Mouse (Mus musculus) R1 (cell line): Measurements from ENCODE around the gene Acap2.
A peak's percentile ranks its signal among the peaks of the same experiment; 100 is the strongest.

Source experiments
- DNase-seq: peaks from one replicate; pipeline ENCODE4 v3.0.0-alpha.2; 2018; ENCODE audit warnings: low read depth, low spot score

Acap2 gene

DNA sequence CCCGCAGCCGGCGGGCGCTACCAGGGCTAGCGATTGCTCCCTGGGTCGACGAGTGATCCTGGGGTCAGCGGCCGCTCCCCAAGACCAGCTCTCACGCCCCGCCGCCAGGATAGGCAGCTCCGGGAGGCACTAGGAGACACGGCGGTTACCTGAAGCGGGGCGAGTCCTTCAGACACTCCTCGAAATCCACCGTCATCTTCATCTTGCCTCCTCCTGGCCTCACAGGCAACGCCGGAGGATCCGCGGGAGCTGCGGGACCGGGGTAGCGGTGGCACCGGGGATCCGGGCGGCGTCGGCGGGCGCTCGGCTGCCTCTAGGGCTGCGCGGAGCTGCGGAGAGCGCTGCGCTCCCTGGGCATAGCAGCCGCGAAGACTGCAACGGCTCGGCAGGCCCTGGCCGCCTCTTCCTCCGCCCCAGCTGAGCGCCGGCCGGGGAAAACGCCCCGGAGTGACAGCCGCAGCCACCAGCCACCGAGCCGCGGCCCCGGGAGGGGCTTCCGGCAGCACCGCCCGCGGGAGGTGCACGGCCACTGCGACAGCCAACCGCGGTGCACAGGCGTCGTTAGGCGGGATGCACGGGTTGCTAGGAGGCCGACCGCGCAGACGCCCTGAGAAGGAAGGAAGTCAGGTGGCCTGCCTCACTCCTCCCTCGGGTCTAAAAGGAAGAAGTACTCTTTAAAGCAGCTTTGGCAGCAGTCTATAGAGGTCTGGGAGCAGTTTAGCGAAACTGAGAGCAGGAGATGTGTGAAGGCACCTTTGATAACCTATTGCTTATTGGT, at the start of gene Acap2:
TSS of gene Acap2 (minus strand) at position 456 of the 778 bp plus-strand sequence.
- peak; percentile 96 for DNase-seq

DNA sequence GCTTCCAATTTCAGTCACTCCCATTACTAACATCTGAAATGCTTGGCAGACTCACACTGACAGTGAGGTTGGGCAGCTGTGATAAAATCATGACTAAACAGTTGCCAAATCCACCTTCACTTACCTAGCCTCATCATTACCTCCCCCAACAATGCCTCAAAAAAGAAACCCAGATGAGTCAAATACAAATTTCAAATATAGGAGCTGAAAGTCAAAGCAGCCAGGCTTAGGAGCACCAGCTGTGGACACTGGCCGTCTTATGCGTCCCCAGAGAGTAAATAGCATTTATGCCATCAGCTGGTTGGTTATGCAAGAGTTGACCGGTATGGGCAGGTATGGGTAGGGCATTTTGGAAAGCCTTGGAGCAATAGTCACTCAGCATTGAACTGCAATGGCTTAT, 48.4 kb upstream of the Acap2 start:
- no peak for DNase-seq

DNA sequence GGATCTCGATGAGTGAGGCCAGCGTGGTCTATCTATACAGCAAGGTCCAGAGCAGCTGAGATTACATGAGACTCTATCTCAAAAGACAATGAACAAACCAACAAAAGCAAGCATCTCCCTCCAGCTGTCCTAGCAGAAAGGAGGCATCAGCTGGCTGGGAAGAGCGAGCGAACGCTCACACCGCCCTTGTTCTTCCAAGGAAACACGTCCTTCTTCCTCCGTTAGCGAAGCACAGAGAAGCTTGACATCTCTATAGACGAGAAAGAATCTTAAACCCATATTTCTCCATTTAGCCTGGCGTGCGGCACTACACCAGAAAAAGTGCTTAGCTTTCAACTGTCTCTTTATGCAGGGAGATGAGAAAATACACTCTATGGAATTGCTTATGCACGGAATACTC, 47.7 kb upstream of the Acap2 start:
- DNase-seq, result no peak

DNA sequence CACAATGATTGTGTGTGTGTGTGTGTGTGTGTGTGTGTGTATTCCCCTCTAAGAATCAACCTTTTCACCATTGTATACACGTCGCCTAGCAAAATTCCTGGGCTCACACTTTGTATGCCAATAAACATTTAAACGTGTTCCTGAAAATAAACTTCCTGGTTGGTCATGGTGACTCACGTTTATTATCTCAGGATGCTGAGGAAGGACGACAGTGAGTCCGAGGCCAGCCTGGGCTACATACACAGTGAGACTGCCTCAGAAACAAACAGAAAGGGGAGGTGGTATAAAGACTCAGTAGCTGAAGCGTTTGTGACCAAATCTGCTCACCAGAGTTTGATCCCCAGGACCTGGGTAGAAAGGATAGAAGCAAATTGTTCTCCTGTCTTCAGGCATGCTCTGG, 46.4 kb upstream of the Acap2 start:
- no peak for DNase-seq

DNA sequence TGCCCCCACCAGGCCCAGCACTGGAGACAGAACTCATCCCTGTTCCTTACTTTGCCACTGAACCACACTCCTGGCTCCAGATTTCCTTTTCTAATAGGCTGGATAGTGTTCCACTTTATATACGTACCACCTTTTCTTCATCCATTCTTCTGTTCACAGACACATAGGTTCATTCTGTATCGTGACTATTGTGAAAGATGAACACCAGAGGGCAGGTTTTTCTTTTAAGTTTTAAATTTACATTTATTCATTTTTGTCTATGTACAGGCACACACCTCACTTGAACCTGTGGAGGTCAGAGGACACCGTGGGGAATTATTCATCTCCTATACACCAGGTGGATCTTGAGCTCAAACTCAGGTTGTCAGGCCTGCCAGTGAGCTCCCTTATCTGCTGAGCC, 43.0 kb upstream of the Acap2 start:
- DNase-seq, result no peak

DNA sequence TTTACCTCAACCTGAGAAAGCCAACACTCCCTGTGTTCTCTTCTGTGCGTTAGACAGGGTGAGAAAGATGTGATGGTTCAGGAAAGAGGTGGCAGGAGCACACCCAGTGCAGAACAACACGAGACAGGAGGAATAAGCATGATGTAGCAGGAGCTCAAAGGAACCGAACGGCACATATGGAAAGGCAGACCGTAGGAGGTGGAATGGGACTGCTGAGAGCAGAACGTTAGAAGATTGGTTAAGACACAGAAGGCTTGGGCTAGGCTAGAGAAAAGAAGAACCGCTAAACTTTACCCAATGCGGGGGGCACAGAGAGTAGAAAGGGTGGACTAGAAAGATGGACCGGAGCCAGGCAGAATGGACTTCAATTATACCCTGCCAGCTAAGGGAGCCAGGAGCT, 40.4 kb upstream of the Acap2 start:
- DNase-seq, result no peak

- DNase-seq, result no peak
Measured at GRCm38 (mm10) chr16:31240569-31240968, 39.5 kb upstream of the Acap2 start.

DNA sequence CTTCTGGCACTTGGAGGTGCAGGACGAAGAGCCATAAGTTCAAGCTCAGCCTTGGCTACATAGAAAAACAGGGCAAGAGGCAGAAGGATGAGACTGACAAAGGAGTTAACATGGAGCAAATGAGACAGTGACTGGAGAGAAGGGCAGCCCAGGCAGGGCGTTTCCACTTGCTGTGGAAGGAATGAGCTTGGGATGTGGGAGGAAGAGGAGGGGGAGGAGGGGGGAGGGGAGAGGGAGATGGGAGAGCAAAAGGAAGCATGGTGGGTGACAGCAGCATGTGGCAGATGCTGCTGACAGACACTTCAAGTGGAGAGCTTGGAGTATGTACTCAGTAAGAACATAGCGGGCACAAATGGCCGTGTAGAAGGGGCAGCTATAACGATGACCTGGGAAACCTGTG, 37.2 kb upstream of the Acap2 start:
- DNase-seq, result no peak

DNA sequence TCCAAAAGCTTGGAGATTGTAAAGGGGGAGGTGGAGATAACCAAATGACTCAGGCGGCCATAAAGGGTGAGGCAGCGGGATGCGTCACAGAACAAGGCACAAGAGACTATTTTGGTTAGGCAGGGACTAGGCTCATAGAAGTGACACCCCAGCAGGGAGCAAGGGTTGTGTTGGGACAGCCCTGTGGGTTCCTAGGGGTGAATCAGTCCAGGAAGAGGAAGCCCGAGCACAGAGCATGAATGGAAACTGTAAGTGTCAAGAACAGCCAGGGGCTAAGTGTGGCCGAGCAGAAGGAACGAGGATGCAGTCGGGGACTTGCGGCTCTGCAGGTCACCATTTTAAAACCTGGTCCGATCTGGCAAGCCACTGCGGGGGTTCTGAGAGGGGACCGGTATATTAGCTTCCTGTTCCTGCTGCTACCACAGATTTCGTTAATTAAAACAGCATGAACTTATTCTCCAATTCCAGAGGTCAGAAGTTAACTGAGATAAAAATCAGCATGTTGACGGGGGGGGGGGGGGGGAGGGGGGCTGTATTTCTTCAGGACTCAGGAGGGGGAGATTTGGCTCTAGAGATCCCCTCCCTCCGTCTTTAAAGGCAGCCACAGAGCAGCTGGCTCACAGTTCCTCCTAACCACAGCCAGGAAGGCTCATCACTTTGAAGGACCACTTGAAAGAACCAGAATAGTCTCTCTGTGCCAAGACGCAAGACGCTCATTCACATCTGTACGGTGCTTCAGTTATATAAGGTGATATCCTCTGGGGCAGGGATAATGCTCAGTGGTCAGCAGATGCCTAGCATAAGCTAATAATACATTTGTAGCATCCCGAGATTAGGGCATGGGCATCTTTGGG, 34.6 kb upstream of the Acap2 start:
- peak; percentile 59 for DNase-seq

DNA sequence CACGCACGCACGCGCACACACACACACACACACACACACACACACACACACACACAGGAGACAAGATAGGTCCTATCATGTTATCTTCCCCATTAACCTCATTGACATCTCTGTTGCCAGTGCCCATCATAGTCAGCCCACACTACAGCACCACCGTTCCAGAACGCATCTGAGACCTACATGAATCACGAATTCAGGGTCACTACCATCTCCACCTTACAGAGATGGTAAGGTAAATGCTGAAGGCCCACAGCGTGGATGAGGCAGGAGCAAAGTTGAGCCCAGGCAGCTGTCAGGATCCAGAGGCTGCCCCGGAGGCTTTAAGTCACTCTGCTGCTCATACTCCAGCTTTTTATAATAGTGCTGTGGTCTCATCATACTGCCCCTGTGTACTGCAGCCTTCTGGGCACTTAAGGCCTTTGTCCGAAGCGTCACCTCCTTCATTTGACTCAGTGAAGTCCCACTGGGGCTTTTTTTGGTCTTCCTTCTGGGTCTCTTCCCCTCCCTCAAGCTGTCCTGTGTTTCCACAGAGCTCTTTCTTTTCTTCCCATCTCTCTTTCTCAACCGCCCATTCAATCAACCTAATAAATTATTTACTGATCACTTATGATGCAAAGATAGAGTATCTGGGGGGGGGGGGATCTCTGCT, 33.9 kb upstream of the Acap2 start:
- no peak for DNase-seq

GRCm38 (mm10) chr16:31234356-31234755, 33.3 kb upstream of the Acap2 start:
- DNase-seq, result no peak

DNA sequence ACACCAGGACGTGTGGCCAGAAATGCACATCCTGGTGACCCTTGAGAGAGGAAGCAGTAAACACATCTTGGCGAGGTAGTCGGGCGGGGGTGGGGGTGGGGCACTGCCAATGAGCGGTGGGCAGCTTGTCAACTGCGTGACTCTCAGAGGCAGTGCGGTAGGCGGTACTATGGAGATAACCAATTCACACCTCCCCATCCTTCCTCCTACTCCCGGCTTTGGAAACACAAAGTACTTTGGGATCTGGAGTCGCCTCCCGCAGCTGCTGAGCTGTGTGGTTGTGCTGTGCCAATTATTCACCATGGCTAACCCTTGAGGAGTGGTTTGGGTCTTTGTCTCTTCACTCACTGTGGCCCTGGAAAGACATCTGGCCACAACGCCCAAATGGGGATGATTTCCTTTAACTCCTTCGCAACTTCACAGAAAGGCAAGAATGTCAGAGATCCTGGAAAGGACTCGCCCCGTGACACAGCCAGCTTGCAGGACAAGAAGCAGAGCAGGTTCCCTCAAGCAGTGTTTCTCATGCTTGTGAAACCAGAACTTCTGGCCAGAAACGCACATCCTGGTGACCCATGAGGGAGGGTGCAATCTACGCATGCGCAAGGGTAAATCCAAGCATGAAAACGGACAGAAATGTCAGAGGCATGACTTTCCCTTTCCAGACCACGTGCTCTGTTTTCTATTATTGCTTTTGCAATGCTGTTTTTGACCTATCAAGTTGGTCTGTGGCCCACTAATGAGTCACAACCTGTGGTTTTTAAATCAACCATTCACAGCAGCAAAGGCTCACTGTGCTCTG, 32.7 kb upstream of the Acap2 start:
- peak; percentile 69 for DNase-seq

DNA sequence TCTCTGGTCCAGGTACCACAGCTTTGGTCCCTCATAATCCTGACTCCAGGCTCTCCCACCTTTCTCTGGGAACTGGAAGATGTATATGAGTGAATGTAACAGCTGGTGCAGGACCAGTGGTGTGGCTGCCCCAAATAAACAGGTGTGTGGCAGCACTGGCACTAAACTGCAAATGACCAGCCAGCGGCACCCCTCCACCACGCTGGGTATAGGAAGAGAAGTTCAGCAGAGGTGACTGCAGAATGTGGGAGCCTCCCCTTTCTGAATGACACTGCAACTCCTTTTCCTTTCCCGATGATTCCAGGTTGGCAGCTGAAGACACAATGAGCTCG, 32.1 kb upstream of the Acap2 start:
- DNase-seq, result no peak

- DNase-seq, result no peak
Measured at GRCm38 (mm10) chr16:31232491-31233166, 31.6 kb upstream of the Acap2 start.

GRCm38 (mm10) chr16:31231591-31231990, 30.5 kb upstream of the Acap2 start:
- no peak for DNase-seq

DNA sequence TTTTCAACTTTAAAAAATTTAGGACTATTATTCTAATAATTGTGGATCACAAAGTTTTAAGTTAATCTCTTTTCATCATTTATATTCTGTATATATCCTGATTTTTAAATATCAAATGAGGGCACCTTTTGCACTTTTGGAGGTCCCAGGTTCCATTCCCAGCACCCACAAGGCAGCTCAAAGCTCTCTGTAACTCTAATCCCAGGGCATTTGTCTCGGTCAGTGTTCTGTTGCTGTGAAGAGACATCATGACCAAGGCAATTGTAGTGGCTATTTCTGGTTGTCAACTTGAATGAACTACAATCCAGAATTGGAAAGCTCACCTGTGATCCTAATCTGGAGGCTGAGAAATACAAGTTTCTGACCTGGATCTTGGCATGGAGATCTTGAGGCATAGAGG, 26.7 kb upstream of the Acap2 start:
- no peak for DNase-seq

- DNase-seq, result no peak
Measured at GRCm38 (mm10) chr16:31215271-31215670, 14.2 kb upstream of the Acap2 start.

DNA sequence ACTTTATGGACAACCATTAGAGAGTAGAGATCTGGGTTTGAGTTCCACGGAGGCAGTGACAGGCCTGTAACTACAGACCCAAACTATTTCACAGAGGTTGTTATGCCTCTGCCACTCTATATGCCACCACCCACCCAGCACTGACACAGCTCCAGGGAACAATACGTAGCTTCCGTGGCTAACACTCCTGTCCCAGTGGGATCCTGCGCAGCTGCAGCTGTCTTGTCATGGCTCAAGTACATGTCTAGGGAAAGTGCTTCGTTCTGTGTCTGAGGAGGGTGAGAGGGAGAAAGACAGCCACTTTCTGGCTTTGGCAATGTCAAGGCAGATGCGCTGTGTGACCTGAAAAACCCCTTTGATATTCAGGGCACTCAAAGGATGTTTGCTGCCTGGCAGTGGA, 12.4 kb upstream of the Acap2 start:
- no peak for DNase-seq

DNA sequence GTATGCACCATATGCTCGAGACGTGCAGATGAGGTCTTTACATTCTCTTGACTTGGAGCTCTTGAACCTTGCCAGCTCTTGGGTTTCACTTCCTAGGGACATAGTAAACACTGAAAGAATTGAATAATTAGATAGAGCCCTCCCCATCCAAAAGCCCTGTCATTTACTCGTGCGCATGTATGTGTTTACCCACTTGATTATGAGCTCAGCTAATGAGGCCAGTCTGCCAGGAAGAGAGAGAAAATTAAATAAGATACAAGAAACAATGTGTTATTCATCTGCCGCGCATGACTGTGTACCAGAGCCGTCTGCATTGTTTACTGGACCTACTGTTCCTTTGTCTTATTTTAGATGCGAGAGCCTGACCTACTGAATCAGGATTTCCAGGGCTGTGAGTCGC, 10.5 kb upstream of the Acap2 start:
- no peak for DNase-seq

DNA sequence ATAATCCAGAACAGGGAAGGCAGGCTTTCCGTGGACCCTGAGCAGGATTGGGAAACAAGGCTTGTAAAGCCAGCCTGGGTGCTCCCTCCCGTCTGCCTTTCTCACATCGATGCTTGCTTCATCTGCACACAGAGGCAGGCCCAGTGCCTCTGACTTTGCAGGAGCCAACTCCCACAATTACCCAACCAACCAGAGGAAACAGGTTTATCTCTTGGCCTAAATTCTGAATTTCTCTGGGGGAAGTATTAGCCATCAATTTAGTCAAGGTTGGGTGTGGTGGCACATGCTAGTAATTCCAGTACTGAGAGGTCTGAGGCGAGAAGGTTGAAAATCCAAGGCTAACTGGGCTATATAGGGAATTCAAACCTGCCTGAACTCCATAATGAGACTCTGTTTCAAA, 9.4 kb upstream of the Acap2 start:
- DNase-seq, result no peak

DNA sequence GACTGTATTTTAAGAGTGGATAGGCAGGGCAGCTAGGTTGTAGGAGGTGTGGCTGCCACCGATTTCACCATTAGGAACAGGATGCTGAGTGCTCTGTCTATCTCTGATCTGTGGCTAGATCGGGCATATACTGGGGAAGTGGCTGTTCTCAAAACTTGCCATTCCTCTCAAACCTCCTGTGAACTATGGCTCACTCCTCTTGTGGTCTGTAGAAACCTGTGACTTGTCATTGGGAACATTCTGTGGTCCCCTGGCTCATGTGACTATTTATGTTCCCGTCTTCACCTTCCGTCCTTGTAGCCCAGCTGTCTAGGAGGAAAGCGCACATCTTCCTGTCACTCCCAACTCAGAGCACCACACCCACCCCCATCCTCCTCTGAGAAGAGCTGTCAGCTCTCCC, 8.9 kb upstream of the Acap2 start:
- DNase-seq, result no peak
